Mouse (Mus musculus) E14TG2a.4 (cell line): ENCODE data around the gene Mettl21a.

Experiments
- CTCF ChIP-seq: conservative IDR thresholded peaks from 2 replicates; pipeline ENCODE4 v1.5.1; 2014; ENCODE audit warnings: low read length
- POU5F1 ChIP-seq: IDR thresholded peaks from 2 replicates; pipeline ENCODE4 v1.6.1; 2014; ENCODE audit warnings: low read length, borderline replicate concordance

- TF ChIP-seq CTCF (no peak), POU5F1 (no peak)
These were observed 41.8 kb upstream of the Mettl21a start for GRCm38 (mm10) chr1:64658876-64659275.
